Mouse (Mus musculus): ENCODE data around the gene Rps6ka1.
"Not testable (repeated sequence)": the region's sequence is repeated elsewhere in the genome, so short reads cannot be mapped to it uniquely, and the experiment has no call there.

GRCm38 (mm10) chr4:133906336-133906735 is 18.7 kb upstream of the Rps6ka1 start:
- not testable (repeated sequence) for TF ChIP-seq GATA1, TAL1 (IDR thresholded peaks at IDR 0.05; ENCODE audit: low read length)

Measured in erythroblast, embryonic 14.5 days (primary cell).